Mouse (Mus musculus): ENCODE results near the gene Ssr1. TPM values are rescaled to one million over a fixed set of nuclear protein-coding genes. Genes with fewer than 3 reads are reported as not detected.

Ssr1 gene
- polyA plus RNA-seq (2014; fragmentation: Illumina TruSeq; extraction: RNeasy Lipid Tissue Mini Kit (QIAGEN cat#74804)) = 532 TPM

GRCm38 (mm10) chr13:37993704-37994404, at the start of gene Ssr1:
Gene Ssr1 (minus strand): TSS chr13:37994217.

DNA sequence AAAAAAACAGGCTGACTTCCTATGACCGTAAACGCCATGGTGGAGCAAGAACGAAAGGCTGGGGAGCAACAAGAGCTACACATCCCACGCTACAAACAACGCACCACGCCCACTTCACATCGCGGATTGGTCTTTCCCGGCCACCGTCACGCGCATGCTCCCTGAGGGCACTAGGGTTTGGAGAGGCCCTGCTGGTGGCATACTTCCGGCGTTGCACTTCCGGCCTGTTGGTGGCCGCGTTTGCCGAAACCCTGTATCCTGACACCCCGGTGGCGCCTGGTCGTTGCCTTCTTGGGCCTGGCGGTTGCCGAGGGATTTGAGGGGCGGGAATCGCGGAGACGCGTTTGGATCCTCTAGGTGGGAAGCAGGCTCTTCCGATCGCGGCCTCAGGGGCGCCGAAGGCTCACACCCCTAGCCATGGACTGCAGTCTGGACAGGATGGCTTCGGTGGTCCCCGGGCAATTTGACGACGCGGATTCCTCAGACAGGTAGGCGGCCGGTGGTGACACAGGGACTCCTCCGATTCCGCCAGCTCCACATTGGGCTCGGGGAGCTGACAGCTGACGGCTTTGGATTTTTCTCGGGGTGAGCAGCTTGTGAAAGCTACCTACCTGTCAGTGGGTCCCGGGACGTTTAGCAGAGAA, 43.1 kb upstream of the Ssr1 start, which contains the start of gene Cage1:
Gene Cage1 (minus strand): TSS at position 26 of the 644 bp plus-strand sequence.

DNA sequence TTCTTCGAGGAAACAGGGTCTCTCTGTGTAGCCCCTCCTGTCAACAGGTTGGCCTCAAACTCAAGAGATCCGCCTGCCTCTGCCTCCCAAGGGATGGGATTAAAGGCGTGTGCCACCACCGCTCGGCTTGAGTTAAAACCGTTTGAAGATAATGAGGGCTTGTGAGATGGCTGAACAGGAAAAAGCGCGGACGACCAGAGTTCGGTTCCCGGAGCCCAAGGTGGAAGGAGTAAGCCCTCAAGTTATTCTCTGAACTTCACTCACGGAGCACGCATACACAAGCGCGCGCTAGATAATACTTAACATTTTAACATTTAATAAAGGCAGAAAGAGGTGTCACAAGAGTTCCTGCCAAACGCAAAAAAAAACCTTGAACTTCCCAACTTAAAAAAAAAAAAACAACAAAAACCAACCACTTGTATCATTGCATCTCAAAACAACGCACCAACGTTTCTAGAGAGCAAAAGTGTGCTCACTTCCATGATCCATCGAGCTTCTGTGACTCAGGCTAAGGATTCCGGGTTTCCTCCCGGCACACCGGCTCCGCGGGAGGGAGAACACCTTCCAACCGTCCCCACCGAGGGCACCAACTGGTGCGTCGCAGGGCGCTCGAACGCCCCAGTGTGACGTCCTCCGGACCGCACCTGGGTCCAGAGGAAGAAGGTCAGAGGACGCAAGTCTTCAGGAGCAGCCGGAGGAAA, 42.5 kb upstream of the Ssr1 start, which contains the start of gene Riok1:
Gene Riok1 (plus strand): TSS at position 653 of the 701 bp plus-strand sequence.

Other genes starting within 250 kb of the Ssr1 start
- 18.1 TPM for gene Rreb1, start 215.8 kb downstream of the Ssr1 start, polyA plus RNA-seq (2014; fragmentation: Illumina TruSeq; extraction: RNeasy Lipid Tissue Mini Kit (QIAGEN cat#74804))
- gene Riok1, start 42.8 kb upstream of the Ssr1 start, polyA plus RNA-seq (2014; fragmentation: Illumina TruSeq; extraction: RNeasy Lipid Tissue Mini Kit (QIAGEN cat#74804)) = 98.8 TPM
- 4.6 TPM for gene Cage1, start 42.9 kb upstream of the Ssr1 start, polyA plus RNA-seq (2014; fragmentation: Illumina TruSeq; extraction: RNeasy Lipid Tissue Mini Kit (QIAGEN cat#74804))
- gene Dsp, start 157.1 kb upstream of the Ssr1 start, polyA plus RNA-seq (2014; fragmentation: Illumina TruSeq; extraction: RNeasy Lipid Tissue Mini Kit (QIAGEN cat#74804)) = 25.5 TPM
- 54.5 TPM for gene Snrnp48, start 210.7 kb upstream of the Ssr1 start, polyA plus RNA-seq (2014; fragmentation: Illumina TruSeq; extraction: RNeasy Lipid Tissue Mini Kit (QIAGEN cat#74804))

Measured in ovary, adult 10 weeks (tissue).